13 mouse cellular contexts compared by ENCODE assay signal in genomic region chr2:102073266-102074037, GRCm38 (mm10).
"Had no signal": no experiment of that assay in that cellular context is flagged by ENCODE, and none has a peak within 500 bp of the region (broad histone marks: within the 10 kb centered on the region; RNA-seq: fewer than 3 reads in every experiment).

No protein-coding gene starts in this region.

- H3K4me3 ChIP-seq: intestine, embryonic 15.5 days; kidney, embryonic 15.5 days; left cerebral cortex, adult 2 months; liver, embryonic 13.5 days; megakaryocyte, embryonic 14.5 days; midbrain, embryonic 10.5 days; midbrain, embryonic 13.5 days had no signal

- DNase-seq: kidney, adult 11 months; kidney, adult 8-10 months; kidney, postnatal 10 days; kidney, postnatal 36 days; layer of hippocampus, postnatal 36 days; liver, embryonic 13.5 days; lung, adult 2 months had no signal

- H3K36me3 ChIP-seq: intestine, embryonic 15.5 days; liver, embryonic 13.5 days had no signal

- H3K9ac ChIP-seq: intestine, embryonic 15.5 days; kidney, embryonic 15.5 days; liver, embryonic 13.5 days; midbrain, embryonic 13.5 days had no signal

- ATAC-seq: intestine, embryonic 15.5 days; midbrain, embryonic 13.5 days had no signal

- H3K4me1 ChIP-seq: intestine, embryonic 15.5 days; kidney, embryonic 15.5 days; liver, embryonic 13.5 days; megakaryocyte, embryonic 14.5 days; midbrain, embryonic 10.5 days had no signal

- H3K4me2 ChIP-seq: intestine, embryonic 15.5 days; kidney, embryonic 15.5 days; liver, embryonic 13.5 days; midbrain, embryonic 13.5 days had no signal

- H3K27ac ChIP-seq: intestine, embryonic 15.5 days; kidney, embryonic 15.5 days; left cerebral cortex, adult 2 months; liver, embryonic 13.5 days; midbrain, embryonic 10.5 days; midbrain, embryonic 13.5 days had no signal

- H3K27me3 ChIP-seq: intestine, embryonic 15.5 days; kidney, embryonic 15.5 days; liver, embryonic 13.5 days; midbrain, embryonic 13.5 days had no signal

- H3K9me3 ChIP-seq: intestine, embryonic 15.5 days; kidney, embryonic 15.5 days; liver, embryonic 13.5 days; midbrain, embryonic 10.5 days; midbrain, embryonic 13.5 days had no signal
